Mouse (Mus musculus) adrenal gland, adult 8-10 months (tissue): ENCODE data around the gene Tcp11l1. TPM values are rescaled to one million over a fixed set of nuclear protein-coding genes. Genes with fewer than 3 reads are reported as not detected.

ENCODE experiments used
- DNase-seq: peaks from one replicate; pipeline ENCODE4 v3.0.0; 2022
- total RNA-seq, 4 experiments: library from RNA; stranded (reverse); gene quantifications; 2 replicates each; pipeline ENCODE4 v1.2.4; 2022

Gene Tcp11l1
- 10 to 100 TPM; 13.2 to 27.1 (median 21.2) TPM for total RNA-seq

- DNase-seq: peak; percentile 43
Measured at GRCm38 (mm10) chr2:104711585-104712485, at the start of gene Tcp11l1. Gene Tcp11l1 (minus strand): TSS chr2:104712169.

- no peak for DNase-seq
Measured at GRCm38 (mm10) chr2:104750611-104751010, 38.6 kb upstream of the Tcp11l1 start.

GRCm38 (mm10) chr2:104748652-104749183 lies 36.7 kb upstream of the Tcp11l1 start:
- DNase-seq: no peak

- no peak for DNase-seq
Measured at GRCm38 (mm10) chr2:104746251-104746650, 34.3 kb upstream of the Tcp11l1 start.

GRCm38 (mm10) chr2:104743971-104744370 lies 32.0 kb upstream of the Tcp11l1 start:
- no peak for DNase-seq

- no peak for DNase-seq
Measured at GRCm38 (mm10) chr2:104743160-104743559, 31.2 kb upstream of the Tcp11l1 start.

GRCm38 (mm10) chr2:104742741-104743064 lies 30.7 kb upstream of the Tcp11l1 start, which contains the start of gene Depdc7:
Gene Depdc7 (minus strand): TSS chr2:104742878.
- peak; percentile 83 for DNase-seq

GRCm38 (mm10) chr2:104741896-104742740 lies 30.1 kb upstream of the Tcp11l1 start:
- no peak for DNase-seq

GRCm38 (mm10) chr2:104741015-104741758 lies 29.2 kb upstream of the Tcp11l1 start:
- no peak for DNase-seq

- no peak for DNase-seq
Measured at GRCm38 (mm10) chr2:104740248-104740949, 28.4 kb upstream of the Tcp11l1 start.

- no peak for DNase-seq
Measured at GRCm38 (mm10) chr2:104739691-104740090, 27.7 kb upstream of the Tcp11l1 start.

GRCm38 (mm10) chr2:104736241-104736640 lies 24.3 kb upstream of the Tcp11l1 start:
- no peak for DNase-seq

- DNase-seq: no peak
Measured at GRCm38 (mm10) chr2:104732562-104733256, 20.7 kb upstream of the Tcp11l1 start.

- DNase-seq: no peak
Measured at GRCm38 (mm10) chr2:104732033-104732444, 20.1 kb upstream of the Tcp11l1 start.

- DNase-seq: no peak
Measured at GRCm38 (mm10) chr2:104727369-104727768, 15.4 kb upstream of the Tcp11l1 start.

GRCm38 (mm10) chr2:104722021-104722420 lies 10.1 kb upstream of the Tcp11l1 start:
- no peak for DNase-seq

- DNase-seq: no peak
Measured at GRCm38 (mm10) chr2:104717827-104718226, 5.9 kb upstream of the Tcp11l1 start.

GRCm38 (mm10) chr2:104717231-104717735 lies 5.3 kb upstream of the Tcp11l1 start:
- no peak for DNase-seq

GRCm38 (mm10) chr2:104716279-104716678 lies 4.3 kb upstream of the Tcp11l1 start, which contains the start of gene Pin1rt1:
Gene Pin1rt1 (minus strand): TSS chr2:104716379.
- DNase-seq: no peak

GRCm38 (mm10) chr2:104714254-104714691 lies 2.3 kb upstream of the Tcp11l1 start:
- no peak for DNase-seq

- DNase-seq: no peak
Measured at GRCm38 (mm10) chr2:104712486-104712809, 479 bp upstream of the Tcp11l1 start.
